Mouse (Mus musculus) limb, embryonic 14.5 days (tissue): ENCODE results near the gene Sfxn3. TPM values are rescaled to one million over a fixed set of nuclear protein-coding genes. Genes with fewer than 3 reads are reported as not detected.

Experiments
- ATAC-seq: fragments of 200-750 bp; cut with Nextera tagmentation; 2 replicates; pipeline ENCODE4 v1.8.0; 2017; ENCODE audit warnings: low read depth, moderate number of reproducible peaks, moderate TSS enrichment; ENCODE audit not compliant: low FRiP score
- DNase-seq: peaks from one replicate; pipeline ENCODE4 v3.0.0-alpha.2; 2015; ENCODE audit warnings: low spot score
- H3K27ac ChIP-seq: fragments of 300-500 bp; sonication (generic); replicated peaks from 2 replicates; pipeline ENCODE4 v1.5.1; 2014; ENCODE audit warnings: low read depth, mild to moderate bottlenecking, low read length, moderate library complexity, mixed read lengths
- H3K27me3 ChIP-seq: fragments of 300-500 bp; sonication (generic); 2 replicates; pipeline ENCODE4 v1.6.1; 2014; ENCODE audit warnings: low read length, mixed read lengths; ENCODE audit not compliant: control insufficient read depth, insufficient read depth
- H3K36me3 ChIP-seq: fragments of 300-500 bp; sonication (generic); 2 replicates; pipeline ENCODE4 v1.6.1; 2014; ENCODE audit warnings: mild to moderate bottlenecking, low read length, moderate library complexity, mixed read lengths; ENCODE audit not compliant: control insufficient read depth, insufficient read depth
- H3K4me1 ChIP-seq: fragments of 300-500 bp; sonication (generic); 2 replicates; pipeline ENCODE4 v1.6.1; 2014; ENCODE audit warnings: antibody characterized with exemption, low read length, mixed read lengths; ENCODE audit not compliant: control insufficient read depth, insufficient read depth
- H3K4me2 ChIP-seq: fragments of 300-500 bp; sonication (generic); replicated peaks from 2 replicates; pipeline ENCODE4 v1.6.1; 2014; ENCODE audit warnings: low read depth, mild to moderate bottlenecking, low read length, moderate library complexity; ENCODE audit not compliant: severe bottlenecking
- H3K4me3 ChIP-seq: fragments of 300-500 bp; sonication (generic); replicated peaks from 2 replicates; pipeline ENCODE4 v1.5.1; 2014; ENCODE audit warnings: low read length
- H3K9ac ChIP-seq: fragments of 300-500 bp; sonication (generic); 2 replicates; pipeline ENCODE4 v1.6.1; 2014; ENCODE audit warnings: mild to moderate bottlenecking, low read depth, low read length, moderate library complexity; ENCODE audit not compliant: severe bottlenecking
- H3K9me3 ChIP-seq: fragments of 300-500 bp; sonication (generic); 2 replicates; pipeline ENCODE4 v1.6.1; 2016; ENCODE audit warnings: low read length; ENCODE audit not compliant: control insufficient read depth
- POLR2A ChIP-seq: fragments of 200-500 bp; IDR thresholded peaks from 2 replicates; pipeline ENCODE4 v1.8.0; 2012; ENCODE audit warnings: inconsistent platforms, mild to moderate bottlenecking, moderate library complexity, borderline replicate concordance; ENCODE audit not compliant: insufficient read depth, insufficient read length; ENCODE audit errors: extremely low read depth
- WGBS: fragments of 180-500 bp; shearing (Covaris S2); extraction: QIAGEN DNeasy Blood & Tissue Kit; methylation state at CpG from one replicate; pipeline ENCODE4 v1.1.7; 2014; 5-methylcytosine and 5-hydroxymethylcytosine counted together
- polyA plus RNA-seq, 2 experiments: library from polyadenylated mRNA; depleted of rRNA in 1 of 2; stranded (reverse) in 1 of 2; unstranded in 1 of 2; fragments of >200 nt; fragmentation: Nextera tagmentation in 1 of 2; extraction: Ambion mirVana in 1 of 2; gene quantifications; 2 replicates each; pipeline versions ENCODE4 v1.2.1 to v1.2.3; 2012 to 2014

Sfxn3 gene
- polyA plus RNA-seq, 2 experiments: 30.5 to 44.9 TPM

DNA sequence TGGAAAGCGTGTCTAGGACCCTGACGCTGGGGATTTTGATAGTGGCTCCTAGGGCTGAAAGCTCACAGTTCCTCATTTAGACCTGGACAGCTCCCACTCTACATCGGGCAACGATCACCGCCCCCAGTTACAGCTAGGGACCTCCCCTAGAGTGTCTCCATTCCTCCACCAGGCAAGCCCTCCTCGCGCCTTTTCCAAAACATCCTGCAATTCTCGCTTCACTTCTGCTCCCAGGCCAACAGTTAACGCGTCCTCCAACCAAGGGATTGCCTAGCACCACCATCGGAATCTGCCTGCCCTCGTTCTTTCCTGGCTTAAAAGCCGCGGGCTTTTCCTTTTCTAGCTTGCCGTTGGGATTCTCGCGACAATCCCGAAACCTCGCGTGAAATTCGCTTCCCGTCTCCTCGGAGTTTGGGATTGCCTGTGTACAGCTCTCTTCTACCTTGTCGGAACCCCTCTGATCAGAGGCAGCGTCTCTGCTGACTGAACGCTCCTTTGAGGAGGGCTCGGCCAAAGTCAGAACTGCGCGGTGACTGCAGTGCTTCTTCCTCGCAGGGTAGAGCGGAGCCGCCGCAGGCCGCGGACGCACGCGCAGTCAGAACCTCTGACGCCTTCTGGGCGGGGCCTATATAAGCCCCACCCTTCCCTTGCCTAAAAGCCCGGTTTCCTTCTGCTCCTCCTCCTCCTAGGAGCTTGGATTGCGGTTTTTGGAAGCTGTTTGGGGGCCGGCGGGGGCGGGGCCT lies 27.4 kb downstream of the Sfxn3 start, which contains the start of gene Kazald1:
Gene Kazald1 (plus strand): TSS at position 662 of the 743 bp plus-strand sequence.
- peak within 1 kb of the TSS; percentile 73 for H3K4me3 ChIP-seq
- WGBS: 1% methylated on average over 42 of the region's 45 CpGs
- peak within 1 kb of the TSS; percentile 93 for H3K4me2 ChIP-seq
- peak within 1 kb of the TSS; percentile 99 for H3K27ac ChIP-seq
- peaks cover 43% of the 10 kb centered on the region for H3K27me3 ChIP-seq
- peaks cover 37% of the 10 kb centered on the region for H3K4me1 ChIP-seq
- ATAC-seq (peak; percentile 93), DNase-seq (peak; percentile 96)
- H3K9me3 ChIP-seq: no peaks in the 10 kb centered on the region
- peak; percentile 74; the same call in 1 of the 2 replicates for TF ChIP-seq POLR2A
- no peaks in the 10 kb centered on the region for H3K36me3 ChIP-seq
- peak within 1 kb of the TSS; percentile 78 for H3K9ac ChIP-seq

GRCm38 (mm10) chr19:45075323-45076035 lies 28.2 kb downstream of the Sfxn3 start:
- Histone ChIP-seq H3K4me2 (peak overlapping the region; percentile 93), H3K4me3 (peak overlapping the region; percentile 73), H3K4me1 (peaks cover 45% of the 10 kb centered on the region), H3K9ac (peak overlapping the region; percentile 78), H3K27ac (peak overlapping the region; percentile 99), H3K27me3 (peaks cover 50% of the 10 kb centered on the region), H3K9me3 (no peaks in the 10 kb centered on the region), H3K36me3 (no peaks in the 10 kb centered on the region)
- no peak for TF ChIP-seq POLR2A
- DNase-seq (peak; percentile 60), ATAC-seq (peak; percentile 45)
- WGBS: under 1% methylated on average over 32 of the region's 32 CpGs

GRCm38 (mm10) chr19:45076036-45076575 lies 28.8 kb downstream of the Sfxn3 start:
- Histone ChIP-seq H3K27me3 (peaks cover 56% of the 10 kb centered on the region), H3K27ac (0 out of 2 replicates have a peak overlapping the region, but pooled peaks have one; percentile 99), H3K9me3 (no peaks in the 10 kb centered on the region), H3K36me3 (no peaks in the 10 kb centered on the region), H3K4me2 (peak overlapping the region; percentile 93), H3K4me3 (peak overlapping the region; percentile 73), H3K9ac (peak overlapping the region; percentile 58), H3K4me1 (peaks cover 51% of the 10 kb centered on the region)
- DNase-seq: no peak
- ATAC-seq: no peak
- no peak for TF ChIP-seq POLR2A
- 9% methylated on average over 17 of the region's 17 CpGs for WGBS

GRCm38 (mm10) chr19:45076586-45077510 lies 29.5 kb downstream of the Sfxn3 start:
- Histone ChIP-seq H3K4me3 (peak overlapping the region; percentile 73), H3K4me2 (peak overlapping the region; percentile 93), H3K9me3 (no peaks in the 10 kb centered on the region), H3K4me1 (peaks cover 51% of the 10 kb centered on the region), H3K36me3 (no peaks in the 10 kb centered on the region), H3K9ac (peak overlapping the region; percentile 58), H3K27me3 (peaks cover 58% of the 10 kb centered on the region), H3K27ac (no peak overlapping the region)
- ATAC-seq: no peak
- under 1% methylated on average over 59 of the region's 62 CpGs for WGBS
- DNase-seq: peak; percentile 32
- no peak for TF ChIP-seq POLR2A
